Mouse (Mus musculus): ENCODE results near the gene Ccdc153.
A peak's percentile ranks its signal among the peaks of the same experiment; 100 is the strongest.

Gene Ccdc153

GRCm38 (mm10) chr9:44239447-44239846, 1.0 kb upstream of the Ccdc153 start:
- peak; percentile 43 to 57 for DNase-seq (ENCODE audit: low spot score in 2 of 2)

- DNase-seq (ENCODE audit: low spot score in 2 of 2), result no peak
These were observed 435 bp downstream of the Ccdc153 start for GRCm38 (mm10) chr9:44240911-44241310.

DNA sequence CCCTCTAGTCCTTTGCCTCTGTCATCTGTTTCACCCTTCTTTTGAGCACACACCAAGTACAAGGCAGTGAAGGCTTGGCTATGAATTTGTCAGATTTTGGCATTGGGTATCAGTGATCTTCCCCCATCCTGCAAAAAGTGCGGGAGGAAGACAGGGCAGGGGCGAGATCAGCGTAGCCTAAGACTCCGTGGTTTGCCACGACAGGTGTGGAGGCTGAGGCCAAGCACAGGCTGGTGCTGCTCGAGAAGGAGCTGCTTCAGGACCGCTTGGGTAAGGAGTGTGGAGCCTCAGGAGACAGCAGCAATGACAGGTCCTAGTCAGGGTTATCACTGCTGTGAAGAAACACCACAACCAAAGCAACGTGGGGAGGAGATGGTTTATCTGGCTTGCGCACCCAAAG, 942 bp downstream of the Ccdc153 start:
- no peak for DNase-seq (ENCODE audit: low spot score in 2 of 2)

- no peak for DNase-seq (ENCODE audit: low spot score in 2 of 2)
These were observed 3.1 kb downstream of the Ccdc153 start for GRCm38 (mm10) chr9:44243621-44244020.

GRCm38 (mm10) chr9:44247907-44248306, 7.4 kb downstream of the Ccdc153 start:
- DNase-seq (ENCODE audit: low spot score in 2 of 2), result no peak

DNA sequence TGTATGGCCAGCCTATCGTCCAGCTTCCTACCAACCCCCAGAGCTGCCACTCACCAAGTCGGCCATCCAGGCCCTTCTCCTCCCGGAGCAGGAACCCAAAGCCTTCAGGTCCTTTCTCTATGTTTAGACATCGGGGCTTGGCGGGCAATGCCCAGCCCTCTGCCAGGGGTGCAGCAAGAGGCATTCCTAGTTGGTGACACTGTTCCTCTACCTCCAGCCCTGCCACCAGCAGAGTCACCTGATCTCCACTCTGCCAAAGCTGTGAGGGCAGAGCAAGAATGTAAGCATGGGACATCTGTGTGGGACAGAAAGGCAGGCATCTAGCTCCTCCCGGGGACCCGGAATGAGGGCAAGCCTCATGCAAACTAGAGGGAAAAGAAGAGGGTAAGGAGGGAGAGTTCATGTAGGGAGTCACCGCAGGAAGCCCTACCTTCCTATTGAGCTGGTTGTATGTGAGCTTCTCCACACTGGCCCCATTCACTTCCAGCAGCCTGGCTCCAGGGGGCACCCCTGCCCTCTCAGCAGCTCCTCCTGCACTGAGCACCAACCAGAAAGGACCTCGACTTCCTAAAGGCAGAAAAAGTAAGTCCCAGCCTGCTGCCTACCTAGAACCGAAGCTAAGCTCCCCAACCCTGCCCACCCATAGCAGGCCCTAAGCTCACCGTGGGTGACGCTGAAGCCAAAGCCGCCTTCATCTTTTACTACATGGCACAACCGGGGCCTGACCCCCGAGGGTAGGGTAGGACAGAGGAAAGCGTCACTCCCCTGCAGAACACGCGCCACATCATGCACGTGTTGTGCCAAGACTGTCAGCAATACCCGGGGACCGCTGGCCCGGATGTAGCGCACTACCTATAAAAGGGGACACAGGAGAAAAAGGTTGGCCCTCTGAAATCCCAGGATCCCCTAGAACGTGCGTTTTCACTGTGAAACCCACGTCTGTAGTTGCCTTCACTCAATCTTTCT, 9.0 kb downstream of the Ccdc153 start:
- DNase-seq (ENCODE audit: low spot score in 2 of 2), result peak; percentile 41 to 47

DNA sequence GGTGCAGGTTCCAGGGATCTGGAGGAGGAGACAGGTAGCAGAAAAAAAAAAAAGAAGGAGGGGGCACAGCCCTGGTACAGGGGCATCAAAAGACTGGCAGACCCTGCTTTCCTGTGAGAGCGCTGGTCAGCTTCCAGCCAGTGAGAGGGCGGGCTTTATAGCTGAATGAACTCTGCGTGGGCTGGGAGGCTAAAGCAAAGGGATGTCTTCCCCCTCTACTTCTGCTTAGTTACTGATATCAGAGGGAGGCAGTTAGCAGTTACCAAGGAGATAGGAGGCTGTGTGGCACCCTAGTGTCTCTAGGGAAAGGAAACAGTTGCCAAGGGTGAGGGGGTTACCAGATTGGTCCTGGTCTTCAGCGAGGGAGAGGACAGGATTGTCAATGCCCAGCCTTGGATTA, 10.0 kb downstream of the Ccdc153 start:
- no peak for DNase-seq (ENCODE audit: low spot score in 2 of 2)

GRCm38 (mm10) chr9:44251314-44251713, 10.8 kb downstream of the Ccdc153 start, which contains the start of gene Pdzd3:
TSS of gene Pdzd3 (minus strand) at chr9:44251471.
- no peak for DNase-seq (ENCODE audit: low spot score in 2 of 2)

DNA sequence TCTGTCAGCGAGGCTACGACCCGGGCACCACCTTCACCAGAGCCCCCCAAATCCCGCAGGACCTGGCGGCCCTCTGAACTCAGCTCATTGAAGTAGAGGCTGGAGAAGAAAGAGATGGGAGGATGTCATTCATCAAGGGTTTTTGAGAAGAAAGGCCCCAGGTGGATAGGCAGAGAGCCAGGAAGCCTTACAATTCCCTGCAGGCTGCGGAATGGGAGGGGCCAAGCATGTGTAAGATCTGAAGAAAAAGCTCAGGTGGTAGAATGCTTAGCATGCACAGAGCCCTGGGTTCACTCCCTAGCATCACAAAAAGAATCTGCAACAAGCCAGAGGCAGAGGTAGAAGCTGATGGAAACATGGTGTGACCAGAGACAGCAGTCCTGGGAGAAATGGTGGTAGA, 13.0 kb downstream of the Ccdc153 start:
- no peak for DNase-seq (ENCODE audit: low spot score in 2 of 2)

- no peak for DNase-seq (ENCODE audit: low spot score in 2 of 2)
These were observed 14.1 kb downstream of the Ccdc153 start for GRCm38 (mm10) chr9:44254508-44255135.

- no peak for DNase-seq (ENCODE audit: low spot score in 2 of 2)
These were observed 14.7 kb downstream of the Ccdc153 start for GRCm38 (mm10) chr9:44255136-44255521.

DNA sequence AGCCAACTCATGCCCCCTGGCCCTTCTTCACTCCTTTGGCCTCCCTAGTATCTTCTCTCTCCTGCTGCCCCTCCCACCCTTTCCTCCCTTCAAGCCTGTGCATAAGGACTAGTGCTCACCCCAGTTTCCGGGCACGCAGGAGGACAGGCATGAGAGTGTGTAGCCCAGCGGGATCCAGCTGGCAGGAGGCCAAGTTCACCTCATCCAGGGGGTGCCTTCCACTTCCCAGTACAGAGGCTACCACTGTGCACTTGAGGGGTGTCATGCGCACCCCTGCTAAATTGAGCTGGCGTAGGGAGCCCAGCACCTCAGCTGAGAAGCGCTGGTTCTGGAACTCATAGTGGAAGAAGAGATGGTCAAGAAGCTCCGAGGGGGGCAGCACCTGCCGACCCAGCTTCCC, 15.7 kb downstream of the Ccdc153 start:
- DNase-seq (ENCODE audit: low spot score in 2 of 2), result no peak

GRCm38 (mm10) chr9:44259014-44259413, 18.5 kb downstream of the Ccdc153 start:
- DNase-seq (ENCODE audit: low spot score in 2 of 2), result no peak

- DNase-seq (ENCODE audit: low spot score in 2 of 2), result no peak
These were observed 20.9 kb downstream of the Ccdc153 start for GRCm38 (mm10) chr9:44261388-44261787.

GRCm38 (mm10) chr9:44266478-44267226, 26.2 kb downstream of the Ccdc153 start:
- DNase-seq (ENCODE audit: low spot score in 2 of 2), result peak; percentile 51 to 68

GRCm38 (mm10) chr9:44267319-44268026, 27.0 kb downstream of the Ccdc153 start:
- DNase-seq (ENCODE audit: low spot score in 2 of 2), result no peak

GRCm38 (mm10) chr9:44268027-44268360, 27.5 kb downstream of the Ccdc153 start:
- peak; percentile 76 to 79 for DNase-seq (ENCODE audit: low spot score in 2 of 2)

DNA sequence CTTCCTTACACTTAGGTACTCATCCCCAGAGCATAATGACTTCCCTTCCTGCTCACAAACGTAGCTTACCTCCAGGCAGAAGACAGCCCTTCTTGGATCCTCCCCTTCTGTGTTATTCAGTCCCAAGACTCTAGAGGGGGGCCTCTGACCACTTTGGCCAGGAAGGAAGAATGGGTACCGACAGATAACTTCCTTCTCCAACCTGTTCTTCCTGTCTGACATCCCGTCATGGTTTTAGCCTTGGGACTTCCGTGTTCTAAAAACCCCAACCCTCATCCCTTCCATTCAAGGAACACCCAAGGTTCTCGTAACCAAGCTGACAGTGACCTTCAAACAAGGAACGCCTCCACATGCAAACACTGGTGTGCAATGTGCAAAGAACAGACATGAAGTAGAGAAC, 28.0 kb downstream of the Ccdc153 start, which contains the start of gene Nlrx1:
TSS of gene Nlrx1 (minus strand) at position 168 of the 400 bp plus-strand sequence.
- DNase-seq (ENCODE audit: low spot score in 2 of 2), result no peak

DNA sequence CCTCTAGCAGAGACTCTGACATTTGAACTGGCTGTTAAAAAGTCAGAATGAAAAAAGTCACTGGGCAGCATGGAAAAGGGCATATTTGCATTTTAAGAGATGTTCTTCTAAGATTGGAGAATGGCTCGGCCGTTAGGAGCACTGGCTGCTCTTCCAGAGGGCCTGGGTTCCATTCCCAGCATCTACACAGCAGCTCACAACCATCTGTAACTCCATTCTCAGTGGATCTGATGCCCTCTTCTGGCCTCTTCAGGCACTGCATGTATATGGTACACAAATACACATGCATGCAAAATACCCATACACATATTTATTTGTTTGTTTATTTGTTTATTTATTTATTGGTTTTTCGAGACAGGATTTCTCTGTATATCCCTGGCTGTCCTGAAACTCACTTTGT, 28.6 kb downstream of the Ccdc153 start:
- DNase-seq (ENCODE audit: low spot score in 2 of 2), result no peak

GRCm38 (mm10) chr9:44269973-44270372, 29.5 kb downstream of the Ccdc153 start:
- DNase-seq (ENCODE audit: low spot score in 2 of 2), result no peak

DNA sequence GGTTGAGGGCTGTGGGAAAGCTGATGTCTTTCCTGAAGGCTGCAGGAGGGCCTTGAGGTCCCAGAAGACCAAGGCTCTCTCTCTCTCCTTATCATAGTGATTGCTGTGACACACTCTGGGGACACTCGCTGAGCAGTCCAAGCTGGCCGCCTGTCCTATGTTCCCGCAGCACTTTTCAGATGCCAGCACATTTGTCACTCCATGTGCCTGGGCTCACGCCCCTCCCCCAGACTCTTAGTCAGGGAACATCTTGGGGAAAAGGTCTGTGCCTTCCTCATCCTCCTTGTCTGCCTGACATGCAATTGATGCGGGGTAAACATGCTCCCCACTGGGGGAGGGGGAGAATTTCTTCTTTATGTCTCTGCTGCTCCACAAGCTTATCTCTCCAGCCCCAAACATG, 42.7 kb downstream of the Ccdc153 start:
- DNase-seq (ENCODE audit: low spot score in 2 of 2), result no peak
